In the genomic region with DNA sequence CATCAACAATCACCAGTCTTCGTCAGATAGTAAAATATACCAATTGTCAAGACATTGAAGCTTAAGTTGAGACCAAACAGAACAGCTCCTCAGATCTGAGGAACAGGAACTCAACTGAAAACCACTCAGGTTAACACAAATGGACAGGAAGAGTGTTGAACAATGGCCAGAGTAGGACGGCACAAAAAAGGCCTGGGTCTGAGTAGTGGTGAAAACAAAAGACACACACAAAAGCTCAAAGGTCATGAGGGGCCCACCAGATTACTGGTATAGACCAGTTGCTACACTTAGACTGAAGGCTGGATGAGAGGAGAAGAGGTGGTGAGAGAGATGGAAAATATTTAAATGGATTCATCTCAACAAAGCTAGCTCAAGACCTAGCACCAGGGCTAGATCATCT, we compare ENCODE assay signal across 17 mouse cellular contexts.
"Had no signal": no experiment of that assay in that cellular context is flagged by ENCODE, and none has a peak within 500 bp of the region (broad histone marks: within the 10 kb centered on the region; RNA-seq: fewer than 3 reads in every experiment).

No protein-coding gene starts in this region.

- H3K9me3 ChIP-seq: midbrain, embryonic 10.5 days; midbrain, embryonic 12.5 days; neural tube, embryonic 15.5 days; stomach, embryonic 15.5 days had no signal

- H3K27me3 ChIP-seq: midbrain, embryonic 12.5 days; neural tube, embryonic 13.5 days; neural tube, embryonic 15.5 days; stomach, embryonic 15.5 days had no signal

- H3K27ac ChIP-seq: liver, embryonic 14.5 days; midbrain, embryonic 10.5 days; midbrain, embryonic 12.5 days; neural tube, embryonic 13.5 days; neural tube, embryonic 15.5 days; stomach, embryonic 15.5 days had no signal

- ATAC-seq: midbrain, embryonic 16.5 days had no signal

- H3K4me3 ChIP-seq: midbrain, embryonic 10.5 days; midbrain, embryonic 12.5 days; myocyte; neural tube, embryonic 13.5 days; neural tube, embryonic 15.5 days; stomach, embryonic 15.5 days had no signal

- H3K4me2 ChIP-seq: lung, embryonic 14.5 days; midbrain, embryonic 12.5 days; neural tube, embryonic 13.5 days; neural tube, embryonic 15.5 days; stomach, embryonic 15.5 days had no signal

- H3K36me3 ChIP-seq: neural tube, embryonic 13.5 days; neural tube, embryonic 15.5 days; stomach, embryonic 15.5 days had no signal

- H3K9ac ChIP-seq: liver, embryonic 14.5 days; lung, embryonic 14.5 days; midbrain, embryonic 12.5 days; neural tube, embryonic 13.5 days; neural tube, embryonic 15.5 days; stomach, embryonic 15.5 days had no signal

- H3K4me1 ChIP-seq: midbrain, embryonic 12.5 days had no signal

- DNase-seq: lung, adult 18-20 months; lung, embryonic 14.5 days; lung, postnatal 10 days; lung, postnatal 4 days; midbrain, embryonic 14.5 days; right cerebral cortex, postnatal 14 days; thymus, adult 2 months; thymus, postnatal 25 days; thymus, postnatal 4 days had no signal
